Mouse (Mus musculus) liver, adult (tissue): ENCODE measurements around the gene Klf7.

Experiments
- GATA4 ChIP-seq: IDR thresholded peaks from 2 replicates; pipeline ENCODE4 v1.6.1; 2014; ENCODE audit warnings: mild to moderate bottlenecking, low read length; ENCODE audit not compliant: insufficient replicate concordance

The Klf7 gene

DNA sequence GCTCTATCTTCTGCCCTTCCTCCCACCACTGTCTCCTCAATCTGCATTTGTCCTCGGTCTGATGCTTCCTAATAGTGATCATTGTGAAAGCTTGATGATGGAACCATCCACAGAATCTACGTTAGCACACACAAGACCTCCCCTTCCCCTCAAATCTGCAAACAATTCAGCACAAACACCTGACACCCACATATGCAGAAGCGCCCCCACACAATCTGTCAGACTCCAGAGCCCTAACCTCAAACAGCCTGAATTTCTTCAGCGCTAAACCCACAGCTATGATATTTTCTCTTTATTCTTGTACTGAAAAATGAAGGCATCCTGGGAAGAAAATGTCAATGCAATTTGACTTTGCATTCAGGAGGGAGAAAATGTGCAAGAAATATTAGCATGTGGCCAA lies 66.1 kb downstream of the Klf7 start:
- TF ChIP-seq GATA4, result no peak

DNA sequence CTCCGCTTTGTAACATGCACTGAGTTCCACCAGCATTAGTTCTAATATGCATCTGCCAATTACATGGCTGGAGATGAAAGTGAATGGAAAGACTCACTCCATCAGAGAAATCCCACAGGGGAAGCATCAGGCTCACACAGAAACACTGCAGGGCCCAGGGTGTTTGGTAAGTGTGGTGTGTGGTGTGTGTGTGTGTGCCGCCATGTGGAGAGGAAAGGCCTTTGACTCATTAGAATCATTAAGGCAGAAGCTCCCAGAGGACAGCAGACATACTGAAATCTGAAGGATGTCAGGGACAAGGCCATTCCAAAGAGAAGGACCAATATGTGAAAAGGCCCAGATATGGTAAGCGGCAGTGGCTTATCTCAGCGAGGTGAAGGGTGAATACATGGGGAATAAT lies 66.9 kb downstream of the Klf7 start:
- TF ChIP-seq GATA4, result no peak

DNA sequence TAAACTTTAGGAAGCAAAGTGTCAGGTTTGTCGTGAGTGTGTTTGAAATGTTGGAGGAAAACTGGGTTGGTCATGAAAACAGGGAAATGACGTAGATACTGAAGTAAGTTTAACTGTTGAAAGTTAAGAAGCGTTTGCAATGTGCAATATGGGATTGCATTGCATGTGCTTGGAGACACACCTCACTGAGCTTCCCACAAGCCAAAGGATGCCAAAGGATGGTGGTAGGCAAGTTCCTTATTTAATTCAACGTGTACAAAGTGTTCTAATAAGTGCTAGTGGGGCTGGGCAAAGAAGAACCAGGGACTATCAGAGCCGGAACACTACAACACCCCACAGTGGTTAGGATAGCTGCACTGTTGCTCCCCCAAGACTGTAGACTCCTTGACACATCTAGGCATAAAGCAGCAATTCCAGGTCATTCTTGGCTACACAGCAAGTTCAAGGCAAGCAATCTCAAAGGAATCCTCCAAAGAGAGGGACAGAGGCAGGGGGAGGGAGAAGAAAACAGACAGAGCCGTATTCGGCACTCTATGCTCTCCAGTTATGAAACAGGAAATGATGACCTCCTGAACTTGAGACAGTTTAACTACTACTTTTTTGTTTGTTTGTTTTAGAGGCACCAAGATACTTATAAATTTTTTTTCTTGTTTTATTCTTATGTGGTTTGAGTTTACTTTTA lies 69.9 kb downstream of the Klf7 start:
- no peak for TF ChIP-seq GATA4

- no peak for TF ChIP-seq GATA4
Observed at GRCm38 (mm10) chr1:64048567-64048966, 73.5 kb downstream of the Klf7 start.

- TF ChIP-seq GATA4, result no peak
Observed at GRCm38 (mm10) chr1:64046802-64047156, 75.3 kb downstream of the Klf7 start.

- no peak for TF ChIP-seq GATA4
Observed at GRCm38 (mm10) chr1:64046087-64046801, 75.8 kb downstream of the Klf7 start.

- TF ChIP-seq GATA4, result peak; percentile 12; the same call in 1 of the 2 replicates
Observed at GRCm38 (mm10) chr1:64044577-64044976, 77.5 kb downstream of the Klf7 start.

DNA sequence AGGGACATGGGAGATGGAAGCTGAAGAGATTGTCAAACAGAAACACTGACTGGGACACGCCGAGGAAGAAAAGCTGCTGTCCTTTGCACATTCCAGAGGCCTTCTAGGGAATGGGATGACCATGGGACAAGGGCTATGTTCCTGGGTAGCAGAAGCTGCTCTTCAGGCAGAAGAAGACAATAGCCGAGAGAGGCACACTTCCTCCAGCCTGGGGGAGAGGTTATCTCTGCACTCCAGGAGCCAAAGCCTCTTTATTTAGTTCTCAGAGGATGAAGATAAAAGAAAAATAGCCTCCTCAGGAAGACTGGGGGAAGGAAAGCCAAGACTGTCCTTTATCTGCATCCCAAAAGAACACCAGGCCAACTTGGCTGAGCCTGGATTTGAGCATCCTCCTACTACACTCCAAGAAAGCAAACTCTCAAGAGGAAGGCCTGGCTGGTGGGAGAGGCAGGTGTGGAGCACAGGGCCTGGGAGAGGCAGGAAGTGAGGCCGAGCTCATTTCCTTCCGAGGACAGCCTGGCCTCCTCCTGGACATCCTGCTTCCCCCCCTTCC lies 81.2 kb downstream of the Klf7 start:
- TF ChIP-seq GATA4, result peak; percentile 100

GRCm38 (mm10) chr1:64040061-64040686 lies 81.9 kb downstream of the Klf7 start:
- TF ChIP-seq GATA4, result no peak

DNA sequence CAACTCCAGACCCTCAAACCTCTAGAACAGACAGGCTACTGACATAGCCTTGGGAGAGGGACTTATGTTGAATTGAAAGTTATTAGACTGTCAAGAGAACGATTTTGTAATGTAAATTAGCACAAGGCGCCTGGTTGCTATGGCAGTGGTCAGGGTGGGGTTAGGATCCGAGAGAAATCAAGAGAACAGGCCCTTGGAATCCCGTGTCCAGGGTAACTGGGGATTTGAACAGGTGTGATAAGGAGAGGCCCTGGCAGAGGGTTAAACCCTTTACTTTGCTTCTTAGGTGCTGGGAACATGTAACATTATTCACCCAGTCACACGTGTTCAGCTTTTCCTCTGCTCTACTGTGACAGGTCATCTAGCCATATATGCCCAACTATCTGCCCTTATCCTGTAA lies 83.7 kb downstream of the Klf7 start:
- TF ChIP-seq GATA4, result no peak

- no peak for TF ChIP-seq GATA4
Observed at GRCm38 (mm10) chr1:64037800-64038199, 84.3 kb downstream of the Klf7 start.

GRCm38 (mm10) chr1:64036881-64037452 lies 85.1 kb downstream of the Klf7 start:
- TF ChIP-seq GATA4, result no peak

DNA sequence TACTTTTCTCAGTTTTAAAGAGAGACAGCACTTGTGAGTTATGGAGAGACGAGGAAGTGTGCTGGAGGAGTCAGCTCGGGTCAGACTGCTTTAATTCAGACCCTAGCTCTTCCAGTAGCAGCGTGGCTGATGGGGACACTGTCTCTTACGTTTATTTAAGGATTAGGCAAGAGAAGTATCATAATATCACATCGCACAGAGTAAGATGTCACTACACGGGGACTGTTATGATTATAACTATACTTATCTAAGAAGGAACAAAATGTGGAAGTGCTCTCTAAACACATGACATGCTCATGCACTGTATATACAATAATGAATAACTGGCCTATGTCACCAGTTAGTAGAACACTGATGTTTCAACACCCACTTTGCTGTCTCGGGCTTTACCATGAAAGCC lies 86.3 kb downstream of the Klf7 start:
- TF ChIP-seq GATA4, result no peak

GRCm38 (mm10) chr1:64035087-64035791 lies 86.8 kb downstream of the Klf7 start:
- no peak for TF ChIP-seq GATA4
